Comparison of ENCODE assay signal across 9 mouse cellular contexts in genomic region chr7:45701072-45701471, GRCm38 (mm10). TPM values are rescaled to one million over a fixed set of nuclear protein-coding genes. Genes with fewer than 3 reads are reported as not detected.
A peak's percentile ranks its signal among the peaks of the same experiment; 100 is the strongest.
DNase-seq lines count a peak whose midpoint lies in the region; ATAC-seq and TF ChIP-seq lines count a peak whose summit lies in the region.
"Had no signal": no experiment of that assay in that cellular context is flagged by ENCODE, and none has a peak within 500 bp of the region (broad histone marks: within the 10 kb centered on the region; RNA-seq: fewer than 3 reads in every experiment).

No protein-coding gene starts in this region.

- no peak for TF ChIP-seq CTCF in gastrocnemius, adult 2 months (IDR thresholded peaks at IDR 0.05)
- TF ChIP-seq CTCF in E14TG2a.4 (conservative IDR thresholded peaks at IDR 0.05; ENCODE audit: low read length), result no peak
- TF ChIP-seq CTCF in forebrain, postnatal 0 days (IDR thresholded peaks at IDR 0.05; ENCODE audit: low read depth), result no peak

- H3K4me1 ChIP-seq in E14TG2a.4 (replicated peaks; ENCODE audit: low read depth, low read length), result peaks cover 63% of the 10 kb centered on the region
- peaks cover 35% of the 10 kb centered on the region for H3K4me1 ChIP-seq in forebrain, postnatal 0 days (ENCODE audit: insufficient read depth)
- H3K4me1 ChIP-seq in limb, embryonic 15.5 days, result peaks cover 41% of the 10 kb centered on the region

- intact Hi-C loops in gastrocnemius, adult 2 months (cut with DNase I), result loop anchor here (5.0 kb wide), 1 partner anchor 234 kb away; the partner anchor contains the start of gene Bax

- peak overlapping the region; percentile 87 for H3K27ac ChIP-seq in gastrocnemius, adult 2 months
- peak overlapping the region; percentile 93 for H3K27ac ChIP-seq in forebrain, postnatal 0 days (ENCODE audit: low read depth, low read length)
- peak overlapping the region; percentile 70 for H3K27ac ChIP-seq in limb, embryonic 15.5 days

- H3K9ac ChIP-seq in forebrain, postnatal 0 days, result peak overlapping the region; percentile 78
- H3K9ac ChIP-seq in limb, embryonic 15.5 days, result peak overlapping the region; percentile 14; the same call in 1 of the 2 replicates

- WGBS in forebrain, postnatal 0 days, result 23% methylated on average over 11 of the region's 11 CpGs
- WGBS in limb, embryonic 15.5 days, result 24% methylated on average over 11 of the region's 11 CpGs

- no peaks in the 10 kb centered on the region for H3K9me3 ChIP-seq in E14TG2a.4 (ENCODE audit: low read length)
- no peaks in the 10 kb centered on the region for H3K9me3 ChIP-seq in forebrain, postnatal 0 days (ENCODE audit: low read length)
- H3K9me3 ChIP-seq in limb, embryonic 15.5 days, result no peaks in the 10 kb centered on the region

- no peaks in the 10 kb centered on the region for H3K36me3 ChIP-seq in E14TG2a.4 (ENCODE audit: insufficient read depth, low read length)
- H3K36me3 ChIP-seq in forebrain, postnatal 0 days (ENCODE audit: insufficient read depth), result no peaks in the 10 kb centered on the region
- no peaks in the 10 kb centered on the region for H3K36me3 ChIP-seq in limb, embryonic 15.5 days

- no peak for ATAC-seq in forebrain, postnatal 0 days
- ATAC-seq in limb, embryonic 15.5 days (ENCODE audit: insufficient number of reproducible peaks, low FRiP score, low TSS enrichment, low read depth), result no peak
- no peak for ATAC-seq in granulocyte monocyte progenitor cell, adult 5-6 weeks (replicated peaks; ENCODE audit: poor library complexity, severe bottlenecking)
- ATAC-seq in inflammation-experienced regulatory T-cells, adult 6 months, result no peak

- H3K4me2 ChIP-seq in forebrain, postnatal 0 days (ENCODE audit: low read depth), result peak overlapping the region; percentile 95
- H3K4me2 ChIP-seq in limb, embryonic 15.5 days, result peak overlapping the region; percentile 92

- peaks cover 32% of the 10 kb centered on the region for H3K27me3 ChIP-seq in E14TG2a.4 (ENCODE audit: insufficient read depth, low read length)
- H3K27me3 ChIP-seq in forebrain, postnatal 0 days (ENCODE audit: insufficient read depth, low read length), result no peaks in the 10 kb centered on the region
- peaks cover 24% of the 10 kb centered on the region for H3K27me3 ChIP-seq in limb, embryonic 15.5 days

- H3K4me3 ChIP-seq in gastrocnemius, adult 2 months, result peak overlapping the region; percentile 67
- peak overlapping the region; percentile 76 for H3K4me3 ChIP-seq in E14TG2a.4 (replicated peaks; ENCODE audit: low read length)
- H3K4me3 ChIP-seq in forebrain, postnatal 0 days (ENCODE audit: low read depth, low read length), result peak overlapping the region; percentile 54
- peak overlapping the region; percentile 47 for H3K4me3 ChIP-seq in limb, embryonic 15.5 days

- peak; percentile 57 for DNase-seq in gastrocnemius, adult 2 months
- DNase-seq in gastrocnemius, postnatal 4 days (ENCODE audit: low spot score in 2 of 2), result no peak
- DNase-seq in forebrain, postnatal 0 days, result no peak
- no peak for DNase-seq in thymus, adult 18-20 months

RNA-seq across cellular contexts. Expression of gene Car11, which starts 1.4 kb away (rescaled TPM):
- total RNA-seq in gastrocnemius, adult 2 months (2021), result 10 to 100 TPM in 1 of 2 experiments, 1 to 10 TPM in 1; 7.7 to 16.4 TPM
- 1 to 10 TPM; 4.6 to 4.9 TPM for total RNA-seq in gastrocnemius, postnatal 4 days (2021)
- total RNA-seq in forebrain, postnatal 0 days (2014; rRNA removed), result 104 and 122 TPM in 2 replicates
- 92.1 and 102 TPM in 2 replicates for polyA plus RNA-seq in forebrain, postnatal 0 days (2015; fragmentation: Nextera tagmentation; extraction: Ambion mirVana)
- polyA plus RNA-seq in limb, embryonic 15.5 days (2015; fragmentation: Nextera tagmentation; extraction: Ambion mirVana), result 13.3 and 13.7 TPM in 2 replicates
- total RNA-seq in granulocyte monocyte progenitor cell, adult 5-6 weeks (2014; fragmentation: Nextera tagmentation), result not detected in 2 replicates
- total RNA-seq in granulocyte monocyte progenitor cell, adult 5-6 weeks (2017), result 0.09 TPM in 1 of 2 replicates, not detected in the other
- 1 to 10 TPM in 2 of 3 experiments, not detected in 1; 1.5 TPM for polyA plus RNA-seq in inflammation-experienced regulatory T-cells, adult 6 months (2017; shearing (Covaris generic))

RNA-seq across cellular contexts. Expression of gene Dbp, which starts 3.8 kb away (rescaled TPM):
- total RNA-seq in gastrocnemius, adult 2 months (2021), result 100 to 1,000 TPM in 1 of 2 experiments, 1 to 10 TPM in 1; 8.8 to 105 TPM
- 10 to 100 TPM; 22.1 to 26.9 TPM for total RNA-seq in gastrocnemius, postnatal 4 days (2021)
- total RNA-seq in forebrain, postnatal 0 days (2014; rRNA removed), result 9.0 and 11.7 TPM in 2 replicates
- 6.4 and 6.6 TPM in 2 replicates for polyA plus RNA-seq in forebrain, postnatal 0 days (2015; fragmentation: Nextera tagmentation; extraction: Ambion mirVana)
- polyA plus RNA-seq in limb, embryonic 15.5 days (2015; fragmentation: Nextera tagmentation; extraction: Ambion mirVana), result 4.3 and 4.7 TPM in 2 replicates
- 1.7 and 3.1 TPM in 2 replicates for total RNA-seq in granulocyte monocyte progenitor cell, adult 5-6 weeks (2014; fragmentation: Nextera tagmentation)
- total RNA-seq in granulocyte monocyte progenitor cell, adult 5-6 weeks (2017), result 4.0 and 6.3 TPM in 2 replicates
- polyA plus RNA-seq in inflammation-experienced regulatory T-cells, adult 6 months (2017; shearing (Covaris generic)), result 1 to 10 TPM; 3.1 to 8.6 (median 6.5) TPM

RNA-seq across cellular contexts. Expression of gene Sec1, which starts 6.9 kb away (rescaled TPM):
- under 1 TPM in 1 of 2 experiments, not detected in 1; 0.25 TPM for total RNA-seq in gastrocnemius, adult 2 months (2021)
- under 1 TPM; 0.23 to 0.39 TPM for total RNA-seq in gastrocnemius, postnatal 4 days (2021)
- total RNA-seq in forebrain, postnatal 0 days (2014; rRNA removed), result 0.52 and 0.62 TPM in 2 replicates
- polyA plus RNA-seq in forebrain, postnatal 0 days (2015; fragmentation: Nextera tagmentation; extraction: Ambion mirVana), result 0.18 and 0.34 TPM in 2 replicates
- 0.56 and 0.97 TPM in 2 replicates for polyA plus RNA-seq in limb, embryonic 15.5 days (2015; fragmentation: Nextera tagmentation; extraction: Ambion mirVana)
- not detected in 2 replicates for total RNA-seq in granulocyte monocyte progenitor cell, adult 5-6 weeks (2014; fragmentation: Nextera tagmentation)
- not detected in 2 replicates for total RNA-seq in granulocyte monocyte progenitor cell, adult 5-6 weeks (2017)
- under 1 TPM in 1 of 3 experiments, not detected in 2; 0.22 TPM for polyA plus RNA-seq in inflammation-experienced regulatory T-cells, adult 6 months (2017; shearing (Covaris generic))
- total RNA-seq: liver, adult 2 months had no signal
- polyA plus RNA-seq: liver, adult 2 months had no signal

RNA-seq across cellular contexts. Expression of gene Rpl18, which starts 14.2 kb away (rescaled TPM):
- 100 to 1,000 TPM; 451 to 508 TPM for total RNA-seq in gastrocnemius, adult 2 months (2021)
- 1,000 to 10,000 TPM in 1 of 2 experiments, 100 to 1,000 TPM in 1; 1,000 to 1,132 TPM for total RNA-seq in gastrocnemius, postnatal 4 days (2021)
- 891 and 1,057 TPM in 2 replicates for total RNA-seq in forebrain, postnatal 0 days (2014; rRNA removed)
- polyA plus RNA-seq in forebrain, postnatal 0 days (2015; fragmentation: Nextera tagmentation; extraction: Ambion mirVana), result 517 and 655 TPM in 2 replicates
- polyA plus RNA-seq in limb, embryonic 15.5 days (2015; fragmentation: Nextera tagmentation; extraction: Ambion mirVana), result 942 and 1,034 TPM in 2 replicates
- total RNA-seq in granulocyte monocyte progenitor cell, adult 5-6 weeks (2014; fragmentation: Nextera tagmentation), result 2,165 and 2,847 TPM in 2 replicates
- total RNA-seq in granulocyte monocyte progenitor cell, adult 5-6 weeks (2017), result 1,831 and 2,021 TPM in 2 replicates
- 1,000 to 10,000 TPM; 1,609 to 2,946 (median 2,383) TPM for polyA plus RNA-seq in inflammation-experienced regulatory T-cells, adult 6 months (2017; shearing (Covaris generic))

RNA-seq across cellular contexts. Expression of gene Sphk2, which starts 16.7 kb away (rescaled TPM):
- total RNA-seq in gastrocnemius, adult 2 months (2021), result 10 to 100 TPM; 14.4 to 15.8 TPM
- 10 to 100 TPM; 17.4 to 17.9 TPM for total RNA-seq in gastrocnemius, postnatal 4 days (2021)
- total RNA-seq in forebrain, postnatal 0 days (2014; rRNA removed), result 19.6 and 21.5 TPM in 2 replicates
- polyA plus RNA-seq in forebrain, postnatal 0 days (2015; fragmentation: Nextera tagmentation; extraction: Ambion mirVana), result 16.5 and 18.7 TPM in 2 replicates
- 38.5 and 39.7 TPM in 2 replicates for polyA plus RNA-seq in limb, embryonic 15.5 days (2015; fragmentation: Nextera tagmentation; extraction: Ambion mirVana)
- 14.9 and 26.4 TPM in 2 replicates for total RNA-seq in granulocyte monocyte progenitor cell, adult 5-6 weeks (2014; fragmentation: Nextera tagmentation)
- 10.0 and 10.6 TPM in 2 replicates for total RNA-seq in granulocyte monocyte progenitor cell, adult 5-6 weeks (2017)
- polyA plus RNA-seq in inflammation-experienced regulatory T-cells, adult 6 months (2017; shearing (Covaris generic)), result 10 to 100 TPM; 12.1 to 17.3 (median 15.5) TPM

Comparison
In these comparisons a context has a peak if more than half of its experiments do, and no peak if none do; other contexts are left out.
1. RNA of gene Car11, which starts 1.4 kb away (total RNA-seq): 104 to 122 TPM in forebrain, postnatal 0 days, 7.7 to 16.4 TPM in gastrocnemius, adult 2 months and 4.6 to 4.9 TPM in gastrocnemius, postnatal 4 days; 0.09 TPM in granulocyte monocyte progenitor cell, adult 5-6 weeks; every median in the first group is over 4 times any median in the second.
2. Peak in every context shown above with its lines, with median percentiles within 50 percentile points of each other: H3K27ac ChIP-seq and H3K4me3 ChIP-seq.